Mouse (Mus musculus): Measurements from ENCODE around the gene Pla2g4a.

Gene Pla2g4a

GRCm38 (mm10) chr1:149846655-149847054, 114.4 kb downstream of the Pla2g4a start:
- DNase-seq = no peak

DNA sequence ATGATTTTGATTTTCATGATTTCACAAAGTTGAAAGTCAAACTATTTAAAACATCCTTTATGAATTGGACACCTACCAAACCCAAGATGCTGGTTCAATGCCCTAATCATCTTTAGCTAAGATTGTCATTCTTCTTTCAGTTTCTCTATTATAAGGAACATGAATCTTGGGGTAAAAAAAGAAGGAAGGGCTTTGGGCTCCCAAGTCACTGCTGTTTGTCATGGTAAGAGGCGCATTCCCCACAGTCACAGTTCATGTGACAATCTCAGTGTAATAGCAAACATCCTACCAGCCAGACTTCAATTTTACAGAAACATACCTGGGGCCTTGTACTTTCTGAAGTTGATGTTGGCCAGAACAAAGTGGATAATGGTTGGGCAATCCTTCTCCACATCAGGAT, 119.2 kb downstream of the Pla2g4a start:
- DNase-seq = no peak

GRCm38 (mm10) chr1:149840961-149841416, 120.1 kb downstream of the Pla2g4a start:
- DNase-seq = no peak

DNA sequence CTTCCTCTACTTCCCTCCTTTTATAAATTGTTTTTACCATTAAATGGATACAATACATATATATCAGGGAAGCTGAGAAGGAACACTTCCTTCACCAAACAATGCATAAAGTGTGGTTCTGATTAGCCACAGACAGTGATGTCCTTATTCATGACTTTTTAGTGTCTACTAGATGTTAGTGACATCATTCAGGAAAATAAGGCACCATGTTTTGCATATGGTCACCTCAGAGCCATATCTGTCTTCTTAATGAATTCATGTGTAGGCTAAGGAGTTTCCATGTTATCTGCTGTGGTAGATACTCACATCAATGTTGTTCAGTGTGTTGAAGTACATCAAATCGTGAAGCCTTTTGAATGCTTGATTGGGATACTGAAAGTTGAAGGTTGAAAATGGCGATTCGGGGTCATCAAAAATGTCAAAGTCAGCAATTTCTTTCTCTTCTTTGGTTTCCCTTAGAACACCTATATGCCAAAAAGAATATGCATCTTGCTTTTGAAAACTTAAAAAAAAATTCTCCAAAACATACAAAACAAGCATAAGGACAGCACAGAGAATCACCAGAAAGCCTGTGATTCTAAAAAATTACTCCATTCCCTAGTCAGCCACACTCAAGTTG, 120.7 kb downstream of the Pla2g4a start:
- DNase-seq = no peak

DNA sequence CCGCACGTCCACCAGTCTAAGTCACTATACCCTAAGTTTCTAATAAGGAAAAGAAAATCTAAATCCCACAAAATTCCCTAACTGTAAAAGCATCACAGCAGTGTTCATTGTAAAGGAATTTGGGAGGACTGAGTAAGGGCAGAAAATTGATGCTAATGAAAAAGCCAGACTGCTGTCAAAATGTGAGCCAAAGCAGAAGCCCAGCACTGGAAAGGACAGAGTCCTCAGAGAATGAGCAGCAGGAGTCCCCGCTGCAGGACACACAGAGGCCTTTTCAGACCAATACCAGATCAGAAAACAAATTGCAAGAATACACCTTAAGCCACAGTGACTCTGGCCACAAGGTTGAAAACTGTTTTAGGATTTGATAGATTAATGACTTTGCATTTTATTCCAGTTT, 124.6 kb downstream of the Pla2g4a start:
- no peak for DNase-seq

DNA sequence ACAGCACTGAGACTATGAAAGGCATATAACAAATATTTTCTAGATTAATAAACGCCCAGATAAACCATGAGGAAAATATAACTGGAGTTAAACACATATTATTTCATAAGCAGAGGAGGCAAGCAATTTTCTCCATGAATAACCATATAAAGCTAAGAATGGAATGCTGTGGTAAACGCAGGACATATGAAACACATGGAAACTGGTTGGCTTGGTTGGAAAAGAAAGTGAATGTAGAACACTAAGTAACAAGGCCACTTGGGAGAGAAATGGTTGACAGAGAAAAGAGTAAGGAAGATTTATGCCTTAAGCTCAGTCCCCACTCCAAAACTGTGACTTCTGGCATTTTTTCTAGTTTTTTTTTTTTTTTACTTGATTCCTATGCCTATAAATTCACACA, 127.2 kb downstream of the Pla2g4a start:
- DNase-seq = no peak

DNA sequence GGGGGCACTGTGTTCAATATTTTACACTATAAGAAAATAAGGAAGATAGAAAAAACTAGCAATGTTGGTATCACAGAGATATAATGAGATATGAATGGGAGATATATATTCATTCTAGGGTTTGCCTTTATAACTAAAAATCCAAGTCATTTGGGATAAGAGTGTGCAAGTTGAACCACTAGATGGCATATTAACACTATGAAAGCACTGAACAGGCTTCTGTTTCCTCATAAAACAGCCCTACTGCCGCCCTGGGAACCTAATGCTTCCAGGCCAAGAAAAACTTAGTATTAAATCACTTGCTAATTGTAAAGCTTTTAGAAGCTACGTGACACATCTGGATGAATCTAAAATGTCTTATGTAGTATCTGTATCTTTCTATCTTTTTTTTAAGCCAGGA, 128.1 kb downstream of the Pla2g4a start:
- DNase-seq = no peak

DNA sequence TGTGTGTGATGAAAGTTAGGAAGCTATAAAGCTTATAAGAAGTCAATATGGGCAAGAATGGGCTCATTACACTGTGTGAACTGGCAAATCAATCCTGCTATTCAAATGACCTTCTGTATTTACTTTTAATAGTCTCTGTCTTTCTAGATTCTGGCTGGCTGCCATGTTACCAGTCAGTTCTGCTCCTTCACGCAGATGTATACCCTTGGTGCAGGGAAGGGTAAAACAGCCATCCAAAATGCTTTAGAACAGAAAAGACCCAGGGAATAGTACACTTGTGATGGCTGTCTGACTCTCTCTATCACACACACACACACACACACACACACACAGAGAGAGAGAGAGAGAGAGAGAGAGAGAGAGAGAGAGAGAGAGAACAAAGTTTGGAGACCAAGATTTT, 128.6 kb downstream of the Pla2g4a start:
- no peak for DNase-seq

DNA sequence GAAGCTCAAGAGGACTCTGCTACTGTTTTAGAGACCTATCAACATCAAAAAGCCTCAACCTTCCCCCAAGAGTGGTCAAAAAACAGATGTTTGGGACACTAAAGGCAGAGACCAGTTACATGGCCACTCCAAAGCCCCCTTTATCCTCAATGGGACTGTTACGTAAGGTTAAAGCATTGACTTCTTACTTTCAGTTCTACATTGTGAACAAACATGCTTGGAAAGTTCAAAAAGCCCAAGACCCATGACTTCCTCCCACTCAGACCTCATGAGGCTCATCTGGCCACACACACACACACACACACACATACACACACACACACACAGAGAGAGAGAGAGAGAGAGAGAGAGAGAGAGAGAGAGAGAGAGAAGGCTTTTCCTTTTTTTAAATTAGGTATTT, 130.0 kb downstream of the Pla2g4a start:
- DNase-seq = no peak

DNA sequence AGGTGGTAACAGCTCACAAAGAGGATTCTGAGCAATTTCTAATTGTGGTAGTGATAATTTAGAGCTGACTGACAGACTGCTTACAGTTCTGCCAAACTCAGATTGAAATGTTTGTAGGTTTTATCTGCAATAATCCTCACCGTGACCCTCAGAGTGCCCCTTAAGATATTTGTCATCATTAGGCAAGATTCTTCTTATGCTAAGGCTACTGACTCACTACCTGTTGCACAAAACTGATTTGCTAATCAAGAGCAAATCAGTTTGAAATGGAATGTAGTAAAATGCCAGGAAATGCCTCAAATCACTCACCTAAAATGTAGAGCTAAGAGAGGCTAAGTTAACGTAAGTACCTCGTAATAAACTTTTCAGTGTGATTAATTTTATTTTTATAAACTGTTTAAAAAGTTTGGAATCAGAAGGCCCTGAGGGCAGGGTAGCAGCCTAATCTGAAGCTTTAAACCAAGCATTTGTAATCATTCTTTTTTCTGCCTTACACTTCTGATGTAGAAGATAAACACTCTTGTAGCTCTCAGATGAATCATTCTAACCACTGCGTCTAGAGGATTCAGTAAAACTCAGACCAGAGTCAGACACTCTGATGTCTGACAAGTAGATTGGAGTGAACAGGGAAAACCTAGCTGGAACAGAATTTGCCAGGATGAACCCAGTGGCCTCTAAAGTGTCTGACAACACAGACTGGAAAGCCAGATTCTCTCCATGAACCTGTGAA, 147.3 kb downstream of the Pla2g4a start:
- no peak for DNase-seq

DNA sequence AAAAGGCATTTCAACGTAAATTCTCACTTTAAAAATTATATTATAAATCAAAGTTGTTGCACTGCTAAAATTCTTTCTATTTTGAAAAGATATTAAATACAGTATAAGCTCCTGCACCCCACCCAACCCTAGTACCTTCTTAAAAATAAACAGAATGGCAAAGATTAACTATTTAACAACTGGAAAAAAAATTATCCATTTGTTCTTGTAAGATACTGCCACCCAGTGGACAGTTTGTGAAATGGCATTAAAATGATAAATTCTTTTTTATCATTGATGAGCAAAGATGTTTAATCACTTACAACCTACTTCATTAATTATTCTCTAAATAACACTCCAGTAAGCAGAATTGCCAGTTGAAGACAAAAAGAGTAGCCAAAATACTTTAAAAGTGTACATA, 151.6 kb downstream of the Pla2g4a start:
- DNase-seq = no peak

All from spleen, adult 18-20 months (tissue).